Mouse (Mus musculus) colon, adult 2 months (tissue): ENCODE results near the gene Ppm1g. TPM values are rescaled to one million over a fixed set of nuclear protein-coding genes. Genes with fewer than 3 reads are reported as not detected.

ENCODE experiments used
- polyA plus RNA-seq: library from polyadenylated mRNA; depleted of rRNA; stranded (reverse); fragments of >200 nt; gene quantifications from 2 replicates; pipeline ENCODE4 v1.2.3, GENCODE M21; 2012; rRNA removed

Gene Ppm1g
- polyA plus RNA-seq, result 74.5 and 100 TPM in 2 replicates

GRCm38 (mm10) chr5:31220448-31221303 lies at the start of gene Ppm1g:
TSS of gene Ppm1g (minus strand) at chr5:31220687.

GRCm38 (mm10) chr5:31251541-31252101 lies 31.1 kb upstream of the Ppm1g start, which contains the start of gene Krtcap3:
TSS of gene Krtcap3 (plus strand) at chr5:31251691.

GRCm38 (mm10) chr5:31240637-31241521 lies 20.4 kb upstream of the Ppm1g start, which contains the start of the genes Nrbp1 and Gm9970:
TSS of gene Nrbp1 (plus strand) at chr5:31240864.
TSS of gene Gm9970 (minus strand) at chr5:31241232.

GRCm38 (mm10) chr5:31201742-31202590 lies 18.5 kb downstream of the Ppm1g start, which contains the start of gene Zfp513:
TSS of gene Zfp513 (minus strand) at chr5:31202303.

GRCm38 (mm10) chr5:31192939-31193630 lies 27.4 kb downstream of the Ppm1g start, which contains the start of the genes Snx17 and Eif2b4:
TSS of gene Snx17 (plus strand) at chr5:31193227.
TSS of gene Eif2b4 (minus strand) at chr5:31193430.

GRCm38 (mm10) chr5:31179766-31180630 lies 40.5 kb downstream of the Ppm1g start, which contains the start of the genes Gm29609 and Gtf3c2:
TSS of gene Gm29609 (minus strand) at chr5:31179911.
TSS of gene Gtf3c2 (minus strand) at chr5:31180144.

GRCm38 (mm10) chr5:31154152-31154553 lies 66.3 kb downstream of the Ppm1g start, which contains the start of gene Mpv17:
TSS of gene Mpv17 (minus strand) at chr5:31154251.

Other genes with a start within 250 kb of the Ppm1g start
- 83.4 and 88.1 TPM in 2 replicates for gene Atraid, start 172.4 kb downstream of the Ppm1g start, polyA plus RNA-seq
- gene Slc5a6, start 171.8 kb downstream of the Ppm1g start, polyA plus RNA-seq, result 52.7 and 90.2 TPM in 2 replicates
- gene Cad, start 165.9 kb downstream of the Ppm1g start, polyA plus RNA-seq, result 33.5 and 40.2 TPM in 2 replicates
- not detected in 2 replicates for gene Dnajc5g, start 114.4 kb downstream of the Ppm1g start, polyA plus RNA-seq
- 0.05 and 0.23 TPM in 2 replicates for gene Slc30a3, start 112.5 kb downstream of the Ppm1g start, polyA plus RNA-seq
- gene Trim54, start 104.0 kb downstream of the Ppm1g start, polyA plus RNA-seq, result not detected in 2 replicates
- gene Ucn, start 81.9 kb downstream of the Ppm1g start, polyA plus RNA-seq, result not detected in 2 replicates
- gene Mpv17, start 66.4 kb downstream of the Ppm1g start, polyA plus RNA-seq, result 46.0 and 55.3 TPM in 2 replicates
- 2.2 and 3.9 TPM in 2 replicates for gene Gm29609, start 40.8 kb downstream of the Ppm1g start, polyA plus RNA-seq
- gene Gtf3c2, start 40.5 kb downstream of the Ppm1g start, polyA plus RNA-seq, result 32.1 and 36.4 TPM in 2 replicates
- 75.8 and 85.0 TPM in 2 replicates for gene Snx17, start 27.5 kb downstream of the Ppm1g start, polyA plus RNA-seq
- gene Eif2b4, start 27.3 kb downstream of the Ppm1g start, polyA plus RNA-seq, result 36.2 and 39.3 TPM in 2 replicates
- 72.4 and 72.5 TPM in 2 replicates for gene Zfp513, start 18.4 kb downstream of the Ppm1g start, polyA plus RNA-seq
- gene Nrbp1, start 20.2 kb upstream of the Ppm1g start, polyA plus RNA-seq, result 125 and 189 TPM in 2 replicates
- gene Gm9970, start 20.5 kb upstream of the Ppm1g start, polyA plus RNA-seq, result 0.35 TPM in 2 replicates
- gene Krtcap3, start 31.0 kb upstream of the Ppm1g start, polyA plus RNA-seq, result 336 and 464 TPM in 2 replicates
- gene Ift172, start 70.4 kb upstream of the Ppm1g start, polyA plus RNA-seq, result 24.2 and 26.7 TPM in 2 replicates
- gene Fndc4, start 75.4 kb upstream of the Ppm1g start, polyA plus RNA-seq, result 6.8 and 8.5 TPM in 2 replicates
- not detected in 2 replicates for gene Gckr, start 76.8 kb upstream of the Ppm1g start, polyA plus RNA-seq
- 5.9 and 6.5 TPM in 2 replicates for gene Zfp512, start 231.7 kb upstream of the Ppm1g start, polyA plus RNA-seq